Mouse (Mus musculus) cerebellum, postnatal 36 days (tissue): ENCODE measurements at regions not wholly inside any gene's neighbourhood (a gene's known extent, or its start where the extent isn't known, plus 50 kb on each side); places are given as distances from the start of the nearest gene placed in this dataset.
A peak's percentile ranks its signal among the peaks of the same experiment; 100 is the strongest.

Experiments
- DNase-seq, 2 experiments: peaks; one replicate each; pipeline ENCODE4 v3.0.0; 2021 to 2022; ENCODE audit warnings: mixed read lengths in 2 of 2

DNA sequence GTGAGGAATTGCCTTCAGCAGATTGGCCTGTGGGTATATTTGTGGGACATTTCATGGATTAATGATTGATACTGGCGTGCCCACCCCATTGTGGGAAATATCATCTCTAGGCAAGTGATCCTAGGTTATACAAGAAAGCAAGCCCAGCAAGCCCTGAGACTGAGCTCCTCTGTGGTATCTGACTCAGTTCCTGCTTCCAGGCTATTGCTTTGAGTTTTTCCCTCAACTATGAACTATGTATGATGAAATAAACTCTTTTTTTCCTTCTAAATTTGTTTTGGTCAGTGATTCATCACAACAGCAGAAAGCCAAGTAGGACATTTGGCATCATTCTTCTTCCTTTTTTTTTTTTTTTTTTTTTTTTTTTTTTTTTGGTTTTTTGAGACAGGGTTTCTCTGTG lies 119.8 kb downstream of the Tbr1 start:
- no peak for DNase-seq

DNA sequence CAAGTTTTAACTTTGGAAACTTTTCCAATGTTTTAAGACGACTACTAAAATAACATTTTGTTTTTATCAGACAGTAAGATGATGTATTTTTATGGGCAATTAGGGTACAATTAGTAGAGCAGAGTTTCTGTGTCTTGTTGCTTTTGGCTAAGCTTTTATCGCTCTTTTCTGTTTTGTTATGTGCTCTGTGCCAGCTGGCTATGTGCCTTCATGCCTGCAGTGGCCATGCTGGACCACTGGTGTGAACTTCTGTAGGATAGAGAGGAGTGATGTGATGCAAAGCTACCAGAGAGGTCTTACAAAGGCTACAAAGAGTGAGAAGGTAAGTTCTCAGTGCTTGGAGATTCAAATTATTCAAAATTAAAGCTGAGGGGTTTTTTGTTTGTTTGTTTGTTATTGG lies 108.0 kb upstream of the Slc4a10 start:
- no peak for DNase-seq

DNA sequence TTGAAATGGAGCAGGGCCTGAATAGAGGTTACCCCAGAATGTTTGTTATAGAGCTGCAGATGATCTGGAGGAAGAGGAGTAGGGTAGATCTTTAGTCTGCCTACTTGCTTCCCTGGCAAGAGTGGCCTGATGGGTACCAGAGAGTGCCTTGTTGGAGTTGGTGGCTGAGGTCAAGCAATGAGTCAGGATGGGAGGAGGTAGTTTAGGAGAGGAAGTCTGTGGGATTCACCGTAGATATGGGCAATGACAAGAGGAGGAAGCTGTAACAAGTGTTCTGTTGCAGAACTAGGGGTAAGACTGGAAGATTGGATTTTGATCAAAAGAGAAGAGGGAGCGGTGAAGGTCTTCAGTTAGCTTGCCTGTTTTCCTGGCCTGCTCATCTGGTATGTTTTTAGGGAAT lies 80.3 kb upstream of the Slc4a10 start:
- no peak for DNase-seq

DNA sequence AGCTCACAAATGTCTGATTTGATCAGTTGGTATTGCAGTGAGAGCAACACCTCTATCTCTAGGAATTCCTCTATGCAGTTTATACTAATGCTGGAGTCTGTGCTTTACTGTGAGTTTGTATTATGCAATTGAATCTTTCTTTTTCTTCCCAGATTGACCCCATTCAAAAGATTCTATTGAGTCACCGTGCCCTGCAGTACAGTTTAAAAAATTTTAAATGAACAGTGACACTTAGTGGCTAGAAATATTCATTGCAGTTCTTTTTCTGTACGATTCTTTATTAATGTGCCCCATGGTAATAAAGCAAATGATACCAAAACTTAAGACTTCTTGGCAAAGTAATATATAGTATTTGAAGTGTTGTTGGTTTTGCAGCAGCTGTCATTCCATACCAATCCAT lies 78.5 kb upstream of the Slc4a10 start:
- no peak for DNase-seq

DNA sequence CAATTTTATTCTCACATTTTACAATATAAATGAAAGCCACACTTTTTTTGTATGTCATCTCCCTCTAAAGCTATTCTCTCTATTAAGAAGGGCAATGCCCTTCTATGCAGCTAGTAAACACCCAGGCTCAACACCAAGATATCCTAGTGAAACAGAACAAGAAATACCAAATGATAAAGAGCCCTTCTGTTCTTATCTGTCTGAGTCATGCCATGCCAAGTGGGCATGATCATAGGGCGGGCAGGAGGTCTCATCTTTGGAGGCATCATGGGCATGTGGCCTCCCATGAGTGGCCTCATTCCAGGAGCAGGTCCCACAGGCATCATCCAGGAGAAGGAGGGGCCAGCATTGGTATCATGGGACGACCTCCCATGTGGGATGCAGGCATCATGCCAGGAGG lies 76.2 kb upstream of the Slc4a10 start:
- no peak for DNase-seq

DNA sequence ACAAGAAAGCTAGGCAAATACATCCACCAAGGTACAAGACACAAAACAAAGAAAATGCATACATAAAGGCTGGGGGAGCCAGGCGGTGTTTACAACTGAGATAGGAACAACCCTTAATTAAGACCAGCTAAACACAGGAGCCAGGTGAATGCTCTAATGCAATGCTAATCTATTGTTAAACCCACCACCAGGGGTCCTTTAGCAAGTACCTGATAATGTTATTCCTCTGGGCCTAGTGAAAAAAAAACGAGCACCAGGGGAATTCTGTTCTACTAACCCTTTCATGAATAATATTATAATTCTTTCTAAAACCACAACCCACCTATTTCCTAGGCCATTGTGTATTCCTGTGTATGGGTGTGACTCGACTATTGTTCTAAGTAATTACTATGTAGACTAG lies 61.5 kb upstream of the Slc4a10 start:
- DNase-seq, result no peak

DNA sequence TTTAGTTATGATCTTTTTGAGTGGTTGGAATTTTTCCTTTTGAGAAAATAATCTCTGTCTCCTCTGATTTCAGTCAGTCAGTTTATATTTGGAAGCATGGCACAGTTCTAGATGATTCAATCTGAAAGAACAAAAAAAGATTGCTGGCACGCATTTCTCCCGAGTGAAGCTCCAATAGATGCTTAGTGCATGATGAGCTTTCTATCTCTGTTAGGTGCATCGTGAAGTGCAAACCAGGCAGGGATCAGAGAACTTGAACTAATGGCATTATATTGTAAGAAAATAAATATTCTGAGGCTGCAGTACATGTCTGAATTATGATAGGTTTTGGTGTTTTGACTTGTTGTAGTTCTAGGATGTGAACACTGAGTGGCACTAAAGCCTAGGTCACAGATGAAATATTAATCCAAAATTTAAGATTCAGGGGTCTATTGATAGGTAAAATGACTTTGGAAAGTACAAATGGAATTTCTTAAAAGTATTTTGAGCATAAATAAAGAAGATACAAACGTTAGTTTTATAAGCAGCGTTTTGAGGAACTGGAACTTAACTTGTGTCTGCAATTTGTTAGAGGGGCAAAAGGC lies 59.2 kb upstream of the Slc4a10 start:
- DNase-seq, result peak in 1 of 2 experiments; percentile 3
